Mouse (Mus musculus) heart, postnatal 10 days (tissue): Measurements from ENCODE around the gene Ubl4a. TPM values are rescaled to one million over a fixed set of nuclear protein-coding genes. Genes with fewer than 3 reads are reported as not detected.
"Not testable (repeated sequence)": the region's sequence is repeated elsewhere in the genome, so short reads cannot be mapped to it uniquely, and the experiment has no call there.

ENCODE experiments used
- DNase-seq, 2 experiments: peaks; one replicate each; pipeline ENCODE4 v3.0.0; 2021
- intact Hi-C: fragments of 180-260 bp; cut with DNase I; formaldehyde crosslinking; loops from one replicate; pipeline ENCODE4 v1.15.1; 2025
- total RNA-seq, 2 experiments: library from RNA; stranded (reverse); gene quantifications; 2 replicates each; pipeline ENCODE4 v1.2.3; 2021

Ubl4a gene
- 10 to 100 TPM; 47.1 to 53.3 TPM for total RNA-seq

DNA sequence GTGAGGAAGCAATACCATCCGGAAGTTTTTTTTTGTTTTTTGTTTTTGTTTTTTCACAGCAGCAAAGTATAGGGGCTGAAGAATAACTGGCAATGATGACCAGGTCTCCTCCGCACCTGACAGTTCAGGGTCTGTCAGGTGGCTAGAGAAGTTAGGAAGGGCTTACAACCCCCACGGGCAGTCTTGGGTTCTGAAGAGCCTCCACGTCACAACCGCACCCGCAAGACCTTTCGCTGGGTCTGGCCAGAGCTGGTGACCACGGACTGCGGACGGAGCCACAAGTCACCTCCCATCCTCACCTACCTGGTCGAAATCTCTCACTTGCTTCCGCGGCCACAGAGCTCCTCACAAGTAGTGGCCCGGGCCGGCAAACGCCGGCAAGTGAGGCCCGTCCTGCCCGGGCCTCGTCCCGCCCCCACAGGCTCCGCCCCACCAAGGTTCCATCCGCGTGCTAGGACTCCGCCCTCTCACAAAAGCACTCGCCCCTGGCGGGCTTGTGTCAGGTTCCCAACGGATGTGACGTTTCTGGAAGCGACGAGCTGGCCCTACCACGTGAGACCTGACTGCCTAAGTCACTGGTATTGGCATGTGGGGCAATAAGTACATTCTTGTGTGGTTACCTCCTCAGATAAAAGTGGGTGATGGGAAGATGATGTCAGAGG lies at the start of gene Ubl4a, which contains the start of gene Slc10a3:
Gene Ubl4a, minus strand, starts transcription at position 331 of the 662 bp plus-strand sequence.
Gene Slc10a3, minus strand, starts transcription at position 462 of the 662 bp plus-strand sequence.
- peak; percentile 90 for DNase-seq
- intact Hi-C loops = no loop called here

DNA sequence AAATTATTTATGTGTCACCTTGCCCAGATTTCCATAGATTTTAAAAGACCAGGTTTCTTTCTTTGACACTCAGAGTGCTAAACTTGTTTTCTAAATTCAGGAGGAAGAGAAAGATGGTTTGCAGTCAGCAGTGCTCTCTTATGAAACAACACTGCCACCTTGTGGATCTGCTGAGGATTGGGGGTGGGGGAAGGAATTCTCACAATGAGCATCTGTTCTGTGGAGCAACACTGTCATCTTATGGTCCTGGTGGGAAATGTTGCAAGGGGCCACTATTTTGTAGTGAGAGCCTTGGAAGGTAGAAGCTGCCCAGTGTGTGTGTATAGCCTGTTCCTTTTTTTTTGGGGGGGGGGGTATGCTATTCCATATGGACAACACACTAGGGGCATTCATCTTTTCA lies 40.4 kb upstream of the Ubl4a start:
- peak; percentile 77 to 82 for DNase-seq

DNA sequence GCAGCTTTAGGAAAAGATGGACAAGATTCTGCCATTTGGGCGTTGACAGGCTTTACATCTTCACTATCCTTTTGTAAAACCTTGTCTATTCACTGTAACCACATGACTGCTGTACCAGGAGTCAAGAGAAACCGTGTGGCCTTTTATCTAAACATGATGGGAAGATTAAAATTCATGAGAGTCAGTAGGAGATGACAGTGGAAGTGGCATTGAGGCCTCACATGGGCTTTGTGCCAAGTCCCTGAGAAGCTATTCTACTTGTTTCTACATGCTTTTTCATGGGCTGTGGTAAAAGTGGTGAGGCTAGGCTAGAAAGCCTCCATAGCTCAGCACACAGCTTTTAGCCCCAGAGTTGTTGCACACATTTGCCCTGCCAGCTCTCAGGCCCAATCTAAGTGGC lies 35.3 kb upstream of the Ubl4a start:
- intact Hi-C loops = no loop called here
- DNase-seq = no peak

More for the DNA sequence above, 40.4 kb upstream of the Ubl4a start:
- intact Hi-C loops = loop anchor here (1.0 to 10.0 kb wide), 4 partner anchors 165 to 1359 kb away; no protein-coding TSS in a partner anchor

DNA sequence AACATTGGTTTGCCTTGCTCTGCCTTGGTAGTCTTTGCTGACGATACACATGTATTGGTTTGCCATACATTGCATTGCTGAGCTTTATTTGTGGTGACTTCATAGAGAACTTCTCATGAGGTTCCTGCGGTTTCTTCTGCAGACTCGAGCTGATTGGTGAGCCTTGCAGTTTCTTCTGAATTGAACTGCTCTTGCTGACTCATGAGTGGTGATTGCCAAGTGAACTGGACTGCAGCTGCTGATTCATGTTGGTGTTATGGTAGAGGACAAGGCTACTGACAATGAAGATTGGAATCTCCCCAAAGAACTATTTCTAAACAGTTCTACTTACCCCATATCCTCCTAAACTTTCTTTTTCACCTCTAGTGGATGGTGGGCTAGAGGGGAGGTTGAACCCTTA lies 27.1 kb upstream of the Ubl4a start:
- DNase-seq = no peak
- intact Hi-C loops = no loop called here

GRCm38 (mm10) chrX:74392535-74393443 lies 19.8 kb upstream of the Ubl4a start, which contains the start of the genes Fam3a and Ikbkg:
TSS of gene Fam3a (minus strand) at chrX:74393272.
TSS of gene Ikbkg (plus strand) at chrX:74393290.
- DNase-seq = peak; percentile 81 to 86
- intact Hi-C loops = loop anchor here (5.0 kb wide), 2 partner anchors 80 to 145 kb away; partner anchors contain the start of genes Fam50a and Flna

GRCm38 (mm10) chrX:74388153-74388552 lies 15.1 kb upstream of the Ubl4a start:
- DNase-seq = no peak
- intact Hi-C loops = no loop called here

GRCm38 (mm10) chrX:74384451-74384850 lies 11.4 kb upstream of the Ubl4a start:
- intact Hi-C loops = no loop called here
- DNase-seq = no peak

- DNase-seq = peak; percentile 77 to 79
- intact Hi-C loops = no loop called here
These were observed 4.7 kb downstream of the Ubl4a start for GRCm38 (mm10) chrX:74368209-74368909.

DNA sequence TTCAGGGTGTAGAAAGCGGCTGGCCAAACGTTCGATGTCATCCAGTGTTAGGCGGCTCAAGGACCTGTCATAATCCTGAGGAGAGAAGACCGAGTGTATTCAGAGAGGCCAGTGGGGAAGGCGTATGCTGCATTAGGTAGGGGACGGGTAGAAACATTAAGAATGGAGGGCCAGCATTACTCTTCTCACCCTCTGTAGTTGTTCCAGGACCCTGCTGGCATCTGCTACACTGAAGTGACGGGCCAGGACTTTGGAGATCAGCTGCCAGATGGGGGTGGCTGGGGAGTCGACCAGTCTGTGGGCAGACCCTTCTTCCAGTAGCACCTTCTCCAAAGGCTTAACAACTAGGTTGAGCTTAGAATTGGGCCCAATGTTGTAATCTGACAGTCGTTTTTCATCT lies 5.5 kb downstream of the Ubl4a start:
- intact Hi-C loops = no loop called here

GRCm38 (mm10) chrX:74359171-74359570 lies 13.8 kb downstream of the Ubl4a start:
- no peak for DNase-seq
- intact Hi-C loops = no loop called here

More for the DNA sequence above, 5.5 kb downstream of the Ubl4a start:
- no peak for DNase-seq

DNA sequence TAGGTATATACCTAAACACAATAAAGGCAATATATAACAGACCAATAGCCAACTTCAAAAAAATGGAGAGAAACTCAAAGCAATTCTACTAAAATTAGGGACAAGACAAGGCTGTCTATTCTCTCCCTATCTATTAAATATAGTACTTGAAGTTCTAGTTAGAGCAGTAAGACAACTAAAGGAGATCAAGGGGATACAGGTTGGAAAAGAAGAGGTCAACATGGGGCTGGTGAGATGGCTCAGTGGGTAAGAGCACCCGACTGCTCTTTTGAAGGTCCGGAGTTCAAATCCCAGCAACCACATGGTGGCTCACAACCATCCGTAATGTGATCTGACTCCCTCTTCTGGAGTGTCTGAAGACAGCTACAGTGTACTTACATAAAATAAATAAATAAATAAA lies 15.9 kb downstream of the Ubl4a start:
- DNase-seq, intact Hi-C loops: not testable (repeated sequence)

DNA sequence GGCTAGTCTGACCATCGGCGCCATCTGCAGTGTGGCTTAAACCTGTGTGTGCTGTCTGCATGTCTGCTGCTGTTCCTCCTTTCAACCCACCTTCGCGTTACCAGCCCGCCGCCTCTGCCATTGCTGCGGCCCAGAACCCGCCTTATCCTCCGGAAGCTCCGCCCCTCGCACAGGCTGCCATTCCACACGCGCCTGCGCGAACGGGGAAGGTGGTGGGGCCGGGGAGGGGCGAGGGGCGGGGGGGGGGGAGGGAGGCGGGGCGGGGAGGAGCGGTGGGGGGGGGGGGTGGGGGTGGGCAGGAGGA lies 19.6 kb downstream of the Ubl4a start, which contains the start of gene Lage3:
Gene Lage3, minus strand, starts transcription at position 152 of the 304 bp plus-strand sequence.
- DNase-seq = peak; percentile 83 to 87
- intact Hi-C loops = loop anchor here (5.0 kb wide), 1 partner anchor 41 kb away; the partner anchor contains the start of gene Fam50a

DNA sequence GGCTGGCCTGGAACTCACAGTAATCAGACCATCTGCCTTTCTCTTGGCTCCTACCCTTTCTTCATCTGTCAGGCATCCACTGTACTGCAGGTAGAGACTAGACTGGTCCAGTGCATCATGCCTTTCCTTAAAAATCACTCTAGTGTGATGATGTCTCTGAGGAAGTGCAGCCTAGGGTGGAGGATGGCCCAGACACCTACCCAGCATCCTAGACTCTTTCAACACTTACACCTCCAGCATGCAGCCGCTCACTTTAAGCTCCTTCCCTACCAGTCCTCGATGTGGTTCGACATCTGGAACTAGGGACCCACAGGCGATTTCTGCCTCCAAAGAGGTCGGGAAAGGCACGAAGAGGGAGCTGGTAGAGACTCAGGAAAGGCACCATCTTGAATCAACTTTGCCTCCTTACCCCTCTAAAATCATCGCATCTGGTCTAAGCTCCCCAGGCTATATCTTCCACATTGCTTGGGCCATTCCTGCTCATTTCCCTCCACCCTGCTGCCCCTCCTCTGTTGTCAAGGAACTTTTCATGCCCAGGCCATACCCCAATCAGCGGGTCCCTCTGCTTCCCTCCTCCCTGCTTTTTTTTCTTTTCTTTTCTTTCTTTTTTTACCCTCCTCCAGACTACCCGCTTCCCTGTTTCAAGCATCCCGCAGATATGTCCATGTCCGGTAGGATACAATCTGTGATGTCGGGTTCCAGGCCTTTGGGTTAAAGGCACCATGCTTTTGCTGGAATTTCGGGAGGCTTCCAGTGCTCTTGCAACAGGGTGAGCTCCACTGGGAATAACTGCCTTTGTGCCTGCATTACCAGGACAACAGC lies 20.2 kb downstream of the Ubl4a start:
- no peak for DNase-seq
- intact Hi-C loops = loop anchor here (5.0 kb wide), 1 partner anchor 41 kb away; the partner anchor contains the start of gene Fam50a

- intact Hi-C loops = no loop called here
- DNase-seq = no peak
These were observed 42.7 kb downstream of the Ubl4a start for GRCm38 (mm10) chrX:74330166-74330930.

DNA sequence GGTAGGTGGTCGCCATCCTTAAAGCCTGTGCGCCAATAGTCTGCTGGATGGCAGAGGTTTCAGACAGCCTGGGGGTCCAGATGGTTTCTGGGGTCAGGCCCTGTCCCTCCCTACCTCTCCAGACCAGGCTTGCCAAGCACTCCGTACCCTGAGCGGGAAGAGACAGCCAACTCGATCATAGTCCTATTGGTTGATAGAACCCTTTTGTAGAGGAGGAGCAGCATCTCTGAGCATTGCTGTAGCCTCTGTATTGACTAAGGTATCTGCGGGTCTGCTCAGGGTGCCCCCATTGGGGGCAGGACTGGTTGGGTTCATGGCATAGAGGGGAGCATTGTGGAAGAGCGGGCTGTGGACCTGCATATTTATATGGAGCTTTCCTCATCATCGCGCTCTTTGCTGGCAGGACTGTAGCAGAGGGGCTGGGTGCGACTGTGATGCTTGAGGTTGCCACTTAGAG lies 43.8 kb downstream of the Ubl4a start:
- DNase-seq = no peak
- intact Hi-C loops = no loop called here

DNA sequence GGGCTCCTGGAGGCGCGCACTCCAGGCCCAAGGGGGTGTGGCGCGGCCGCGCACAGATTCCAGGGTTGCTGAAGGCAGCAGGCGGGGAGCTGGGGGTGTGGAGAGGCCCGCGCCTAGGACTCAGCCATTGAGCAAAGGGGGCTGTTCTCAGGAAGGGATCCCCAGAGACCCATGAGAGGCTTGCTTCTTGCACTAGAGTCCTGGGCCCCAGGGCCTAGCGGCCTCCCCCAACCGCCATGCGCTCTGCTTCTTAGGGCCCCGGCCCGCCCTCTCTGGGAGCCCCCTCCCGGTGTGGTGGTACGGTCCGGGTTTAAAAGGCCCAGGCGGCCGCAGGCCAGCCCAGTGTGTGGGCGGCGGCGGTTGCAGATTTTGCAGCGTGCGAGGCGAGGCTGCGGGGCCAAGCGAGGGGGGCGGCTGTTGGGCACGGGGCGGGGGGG lies 44.3 kb downstream of the Ubl4a start, which contains the start of gene Plxna3:
Gene Plxna3, plus strand, starts transcription at position 342 of the 437 bp plus-strand sequence.
- DNase-seq = peak; percentile 70 to 73
- intact Hi-C loops = no loop called here
